Mouse (Mus musculus): Measurements from ENCODE around the gene Abtb2.

DNA sequence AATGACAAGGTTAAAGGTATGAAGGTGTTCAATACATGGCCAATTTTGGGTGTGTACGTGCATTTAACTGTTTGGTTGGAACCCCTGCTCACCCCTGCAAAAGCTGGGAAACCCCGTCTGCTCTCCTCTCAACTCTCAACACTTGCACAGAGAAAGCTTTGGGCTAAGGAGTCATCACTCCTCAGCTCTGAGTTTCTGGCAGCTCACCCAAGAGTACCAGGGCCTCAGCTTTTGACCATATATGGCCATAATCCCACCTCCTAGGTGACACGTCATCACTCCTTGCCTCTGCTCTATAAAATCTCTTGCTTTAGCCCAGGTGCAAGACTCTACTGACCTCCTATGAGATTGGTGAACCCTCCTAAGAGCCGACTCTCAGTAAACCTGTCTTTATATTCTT is 5.2 kb upstream of the Abtb2 start:
- TF ChIP-seq POLR2A (IDR thresholded peaks at IDR 0.05; ENCODE audit: extremely low read depth, insufficient read depth, low read length): no peak
- TF ChIP-seq CTCF (IDR thresholded peaks at IDR 0.05; ENCODE audit: low read depth, low read length): no peak

All from liver, adult 2 months (tissue).